Mouse (Mus musculus): ENCODE measurements around the gene Plppr2. TPM values are rescaled to one million over a fixed set of nuclear protein-coding genes. Genes with fewer than 3 reads are reported as not detected.

The Plppr2 gene
- polyA plus RNA-seq, 1 experiment from 2014 or later: 1.2 TPM

- peaks cover 22% of the 10 kb centered on the region for H3K27me3 ChIP-seq
- H3K4me2 ChIP-seq: no peak overlapping the region
- H3K27ac ChIP-seq (replicated peaks): no peak overlapping the region
- no peak overlapping the region for H3K4me3 ChIP-seq (replicated peaks)
- H3K36me3 ChIP-seq (replicated peaks): no peaks in the 10 kb centered on the region
- no peak for ATAC-seq (ENCODE audit: insufficient read depth)
- H3K9ac ChIP-seq: no peak overlapping the region
- 42% methylated on average over 12 of the region's 12 CpGs for WGBS (ENCODE audit: insufficient replicate concordance)
- H3K4me1 ChIP-seq (replicated peaks): peaks cover 16% of the 10 kb centered on the region
- H3K9me3 ChIP-seq (replicated peaks): no peaks in the 10 kb centered on the region
These were observed 4.2 kb upstream of the Plppr2 start for GRCm38 (mm10) chr9:21932445-21933137.

GRCm38 (mm10) chr9:21934021-21934420, 2.8 kb upstream of the Plppr2 start:
- Histone ChIP-seq H3K4me2 (no peak overlapping the region), H3K4me3 (replicated peaks) (no peak overlapping the region), H3K27ac (replicated peaks) (no peak overlapping the region), H3K27me3 (peaks cover 22% of the 10 kb centered on the region), H3K9ac (no peak overlapping the region), H3K36me3 (replicated peaks) (no peaks in the 10 kb centered on the region), H3K9me3 (replicated peaks) (no peaks in the 10 kb centered on the region), H3K4me1 (replicated peaks) (peaks cover 15% of the 10 kb centered on the region)
- WGBS (ENCODE audit: insufficient replicate concordance): 75% methylated on average over 12 of the region's 12 CpGs
- no peak for ATAC-seq (ENCODE audit: insufficient read depth)

- WGBS (ENCODE audit: insufficient replicate concordance): 50% methylated on average over 7 of the region's 7 CpGs
- Histone ChIP-seq H3K27ac (replicated peaks) (no peak overlapping the region), H3K4me2 (no peak overlapping the region), H3K27me3 (peaks cover 22% of the 10 kb centered on the region), H3K9me3 (replicated peaks) (no peaks in the 10 kb centered on the region), H3K4me3 (replicated peaks) (no peak overlapping the region), H3K4me1 (replicated peaks) (peaks cover 15% of the 10 kb centered on the region), H3K9ac (no peak overlapping the region), H3K36me3 (replicated peaks) (no peaks in the 10 kb centered on the region)
- no peak for ATAC-seq (ENCODE audit: insufficient read depth)
These were observed 1.2 kb upstream of the Plppr2 start for GRCm38 (mm10) chr9:21935466-21936131.

GRCm38 (mm10) chr9:21937711-21938175, 910 bp downstream of the Plppr2 start:
- H3K4me2 ChIP-seq: 0 out of 2 replicates have a peak overlapping the region, but pooled peaks have one; percentile 67
- no peaks in the 10 kb centered on the region for H3K36me3 ChIP-seq (replicated peaks)
- no peak overlapping the region for H3K27ac ChIP-seq (replicated peaks)
- WGBS (ENCODE audit: insufficient replicate concordance): 76% methylated on average over 4 of the region's 4 CpGs
- no peak overlapping the region for H3K4me3 ChIP-seq (replicated peaks)
- no peak overlapping the region for H3K9ac ChIP-seq
- H3K4me1 ChIP-seq (replicated peaks): peaks cover 8% of the 10 kb centered on the region
- no peaks in the 10 kb centered on the region for H3K9me3 ChIP-seq (replicated peaks)
- no peak for ATAC-seq (ENCODE audit: insufficient read depth)
- peaks cover 22% of the 10 kb centered on the region for H3K27me3 ChIP-seq

- H3K9ac ChIP-seq: no peak overlapping the region
These were observed 1.5 kb downstream of the Plppr2 start for GRCm38 (mm10) chr9:21938234-21938855.

GRCm38 (mm10) chr9:21943046-21943445, 6.2 kb downstream of the Plppr2 start:
- Histone ChIP-seq H3K27ac (replicated peaks) (no peak overlapping the region), H3K9me3 (replicated peaks) (no peaks in the 10 kb centered on the region), H3K9ac (no peak overlapping the region), H3K4me2 (no peak overlapping the region), H3K27me3 (peaks cover 25% of the 10 kb centered on the region), H3K4me3 (replicated peaks) (no peak overlapping the region), H3K4me1 (replicated peaks) (peaks cover 14% of the 10 kb centered on the region), H3K36me3 (replicated peaks) (no peaks in the 10 kb centered on the region)
- no peak for ATAC-seq (ENCODE audit: insufficient read depth)
- 58% methylated on average over 12 of the region's 12 CpGs for WGBS (ENCODE audit: insufficient replicate concordance)

More at GRCm38 (mm10) chr9:21938234-21938855, 1.5 kb downstream of the Plppr2 start:
- 61% methylated on average over 4 of the region's 4 CpGs for WGBS (ENCODE audit: insufficient replicate concordance)
- Histone ChIP-seq H3K4me2 (no peak overlapping the region), H3K36me3 (replicated peaks) (no peaks in the 10 kb centered on the region), H3K9me3 (replicated peaks) (no peaks in the 10 kb centered on the region), H3K27ac (replicated peaks) (no peak overlapping the region), H3K4me1 (replicated peaks) (peaks cover 7% of the 10 kb centered on the region), H3K27me3 (peaks cover 21% of the 10 kb centered on the region), H3K4me3 (replicated peaks) (no peak overlapping the region)
- no peak for ATAC-seq (ENCODE audit: insufficient read depth)

- H3K27me3 ChIP-seq: peaks cover 31% of the 10 kb centered on the region
- ATAC-seq (ENCODE audit: insufficient read depth): no peak
- no peak overlapping the region for H3K9ac ChIP-seq
- no peaks in the 10 kb centered on the region for H3K36me3 ChIP-seq (replicated peaks)
- no peak overlapping the region for H3K4me3 ChIP-seq (replicated peaks)
- peaks cover 14% of the 10 kb centered on the region for H3K4me1 ChIP-seq (replicated peaks)
- H3K4me2 ChIP-seq: no peak overlapping the region
- 38% methylated on average over 12 of the region's 12 CpGs for WGBS (ENCODE audit: insufficient replicate concordance)
- no peaks in the 10 kb centered on the region for H3K9me3 ChIP-seq (replicated peaks)
- H3K27ac ChIP-seq (replicated peaks): no peak overlapping the region
These were observed 6.8 kb downstream of the Plppr2 start for GRCm38 (mm10) chr9:21943638-21944037.

GRCm38 (mm10) chr9:21944267-21944666, 7.4 kb downstream of the Plppr2 start:
- 0 out of 2 replicates have a peak, but pooled peaks have one; percentile 17 for ATAC-seq (ENCODE audit: insufficient read depth)
- Histone ChIP-seq H3K9ac (no peak overlapping the region), H3K27ac (replicated peaks) (no peak overlapping the region), H3K4me3 (replicated peaks) (no peak overlapping the region), H3K36me3 (replicated peaks) (no peaks in the 10 kb centered on the region), H3K4me2 (peak overlapping the region; percentile 10), H3K9me3 (replicated peaks) (no peaks in the 10 kb centered on the region), H3K27me3 (peaks cover 37% of the 10 kb centered on the region), H3K4me1 (replicated peaks) (peaks cover 14% of the 10 kb centered on the region)
- 16% methylated on average over 23 of the region's 23 CpGs for WGBS (ENCODE audit: insufficient replicate concordance)

GRCm38 (mm10) chr9:21947540-21948130, 10.8 kb downstream of the Plppr2 start:
- Histone ChIP-seq H3K9me3 (replicated peaks) (no peaks in the 10 kb centered on the region), H3K36me3 (replicated peaks) (no peaks in the 10 kb centered on the region), H3K4me2 (peak overlapping the region; percentile 25), H3K27ac (replicated peaks) (no peak overlapping the region), H3K27me3 (peaks cover 44% of the 10 kb centered on the region), H3K4me3 (replicated peaks) (no peak overlapping the region), H3K9ac (no peak overlapping the region), H3K4me1 (replicated peaks) (peaks cover 14% of the 10 kb centered on the region)
- 2% methylated on average over 27 of the region's 28 CpGs for WGBS (ENCODE audit: insufficient replicate concordance)
- ATAC-seq (ENCODE audit: insufficient read depth): no peak

- Histone ChIP-seq H3K4me2 (no peak overlapping the region), H3K4me3 (replicated peaks) (no peak overlapping the region), H3K27me3 (peaks cover 44% of the 10 kb centered on the region), H3K9me3 (replicated peaks) (no peaks in the 10 kb centered on the region), H3K36me3 (replicated peaks) (no peaks in the 10 kb centered on the region), H3K9ac (no peak overlapping the region), H3K4me1 (replicated peaks) (peaks cover 14% of the 10 kb centered on the region), H3K27ac (replicated peaks) (no peak overlapping the region)
- WGBS (ENCODE audit: insufficient replicate concordance): 40% methylated on average over 8 of the region's 8 CpGs
- no peak for ATAC-seq (ENCODE audit: insufficient read depth)
These were observed 11.3 kb downstream of the Plppr2 start for GRCm38 (mm10) chr9:21948146-21948545.

GRCm38 (mm10) chr9:21948790-21949189, 12.0 kb downstream of the Plppr2 start:
- Histone ChIP-seq H3K9me3 (replicated peaks) (no peaks in the 10 kb centered on the region), H3K27ac (replicated peaks) (no peak overlapping the region), H3K4me1 (replicated peaks) (peaks cover 14% of the 10 kb centered on the region), H3K9ac (no peak overlapping the region), H3K4me3 (replicated peaks) (no peak overlapping the region), H3K4me2 (no peak overlapping the region), H3K36me3 (replicated peaks) (no peaks in the 10 kb centered on the region), H3K27me3 (peaks cover 39% of the 10 kb centered on the region)
- ATAC-seq (ENCODE audit: insufficient read depth): no peak
- 61% methylated on average over 6 of the region's 6 CpGs for WGBS (ENCODE audit: insufficient replicate concordance)

Measured in liver, embryonic 15.5 days (tissue).